Mouse (Mus musculus) cortical plate, adult 2 months (tissue): Measurements from ENCODE around the gene Foxj3.

Experiments
- CTCF ChIP-seq: fragments of 200-500 bp; IDR thresholded peaks from 2 replicates; pipeline ENCODE4 v1.5.1; 2011; ENCODE audit warnings: mild to moderate bottlenecking, control low read depth, low read length; ENCODE audit not compliant: insufficient read depth; ENCODE audit errors: extremely low read depth
- POLR2A ChIP-seq: fragments of 200-500 bp; IDR thresholded peaks from 2 replicates; pipeline ENCODE4 v1.6.1; 2011; ENCODE audit warnings: mild to moderate bottlenecking, low read length, control low read depth; ENCODE audit not compliant: insufficient read depth; ENCODE audit errors: extremely low read depth

- TF ChIP-seq CTCF (no peak), POLR2A (no peak)
Measured at GRCm38 (mm10) chr4:119594331-119594730, 57.5 kb downstream of the Foxj3 start.
